Mouse (Mus musculus) E14TG2a.4 (cell line): ENCODE data around the gene Mid1.
A peak's percentile ranks its signal among the peaks of the same experiment; 100 is the strongest.

Experiments
- H3K27me3 ChIP-seq: 2 replicates; pipeline ENCODE4 v1.6.1; 2014; ENCODE audit warnings: low read length, control low read depth; ENCODE audit not compliant: insufficient read depth
- H3K36me3 ChIP-seq: 2 replicates; pipeline ENCODE4 v1.6.1; 2014; ENCODE audit warnings: low read length, control low read depth; ENCODE audit not compliant: insufficient read depth
- H3K4me1 ChIP-seq: replicated peaks from 2 replicates; pipeline ENCODE4 v1.6.1; 2014; ENCODE audit warnings: low read depth, low read length, control low read depth
- H3K4me3 ChIP-seq: replicated peaks from 2 replicates; pipeline ENCODE4 v1.5.1; 2014; ENCODE audit warnings: mild to moderate bottlenecking, low read length
- H3K9me3 ChIP-seq: 2 replicates; pipeline ENCODE4 v1.6.1; 2014; ENCODE audit warnings: low read length, control low read depth
- CTCF ChIP-seq: conservative IDR thresholded peaks from 2 replicates; pipeline ENCODE4 v1.5.1; 2014; ENCODE audit warnings: low read length
- NANOG ChIP-seq: IDR thresholded peaks from 2 replicates; pipeline ENCODE4 v1.6.1; 2014; ENCODE audit warnings: borderline replicate concordance, low read length, mixed read lengths
- POU5F1 ChIP-seq: IDR thresholded peaks from 2 replicates; pipeline ENCODE4 v1.6.1; 2014; ENCODE audit warnings: low read length, borderline replicate concordance

The Mid1 gene

DNA sequence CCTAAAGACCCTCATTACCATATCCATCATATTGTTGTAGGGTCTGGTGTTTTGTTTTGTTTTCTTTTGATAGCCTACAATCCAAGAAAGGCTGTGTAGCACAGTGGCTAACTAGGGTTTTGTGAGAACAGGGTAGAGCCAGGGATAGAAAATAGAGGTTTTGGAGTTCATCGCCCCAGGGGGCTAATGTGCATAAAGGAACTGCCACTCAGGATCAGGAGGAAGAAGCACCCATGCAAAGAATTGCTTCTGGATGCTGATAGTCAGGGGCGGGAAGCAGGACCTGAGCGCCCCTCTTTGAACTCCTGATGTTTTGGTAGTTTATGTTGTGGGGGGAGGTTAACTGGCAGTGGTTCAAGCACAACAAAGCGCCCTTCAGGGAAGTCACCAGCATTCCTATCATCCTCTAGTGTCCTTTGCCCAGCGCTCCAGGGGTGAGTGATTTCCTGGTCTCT lies 221.1 kb downstream of the Mid1 start:
- H3K36me3 ChIP-seq = no peaks in the 10 kb centered on the region
- 0 out of 2 replicates have a peak, but pooled peaks cover 5% of the 10 kb centered on the region for H3K4me1 ChIP-seq
- no peaks in the 10 kb centered on the region for H3K9me3 ChIP-seq
- H3K4me3 ChIP-seq = no peak overlapping the region
- no peaks in the 10 kb centered on the region for H3K27me3 ChIP-seq
- no peak for TF ChIP-seq CTCF
- TF ChIP-seq POU5F1 = no peak
- peak; percentile 46; the same call in 1 of the 2 replicates for TF ChIP-seq NANOG

DNA sequence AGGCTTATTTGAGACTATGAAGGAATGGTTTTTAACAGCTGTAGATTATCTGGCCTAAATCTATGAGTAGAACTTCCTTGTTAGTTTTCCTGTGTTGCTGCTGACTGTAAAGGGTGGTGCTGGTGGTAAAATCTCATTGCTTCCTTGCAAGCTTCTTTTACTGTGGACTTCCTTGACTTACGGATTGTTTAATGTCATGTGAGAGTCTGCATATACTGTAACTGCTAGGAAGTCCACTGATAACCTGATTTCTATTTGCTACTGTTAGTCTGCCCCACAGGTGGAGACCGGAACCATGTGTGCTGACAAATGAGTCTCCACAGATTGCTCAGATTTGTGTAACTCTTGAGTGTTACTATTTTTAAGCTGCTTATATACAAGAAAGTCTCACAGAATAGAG lies 224.9 kb downstream of the Mid1 start:
- Histone ChIP-seq H3K9me3 (no peaks in the 10 kb centered on the region), H3K27me3 (no peaks in the 10 kb centered on the region), H3K4me1 (0 out of 2 replicates have a peak, but pooled peaks cover 5% of the 10 kb centered on the region), H3K4me3 (no peak overlapping the region), H3K36me3 (no peaks in the 10 kb centered on the region)
- TF ChIP-seq NANOG (no peak), POU5F1 (no peak), CTCF (no peak)

DNA sequence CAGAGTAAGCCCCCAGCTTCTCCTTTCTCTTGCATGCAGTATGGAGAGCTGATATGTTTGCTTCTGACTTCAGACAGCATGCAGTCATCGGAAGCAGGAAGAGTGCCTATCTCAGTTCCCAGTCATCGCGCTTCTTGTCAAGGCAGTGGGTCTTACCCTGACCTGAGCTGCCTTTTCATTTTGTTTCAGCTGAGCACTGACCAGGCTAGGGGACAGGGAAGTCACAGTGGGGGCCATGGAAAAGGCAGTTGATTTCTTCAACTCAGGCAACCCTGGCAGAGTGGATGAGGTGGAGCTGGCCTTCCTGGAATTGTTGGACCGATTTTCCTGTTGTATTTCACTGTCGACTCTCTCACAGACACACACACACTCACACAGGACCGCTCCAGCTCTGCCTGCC lies 230.7 kb downstream of the Mid1 start:
- Histone ChIP-seq H3K27me3 (no peaks in the 10 kb centered on the region), H3K9me3 (no peaks in the 10 kb centered on the region), H3K4me1 (no peaks in the 10 kb centered on the region), H3K4me3 (no peak overlapping the region), H3K36me3 (no peaks in the 10 kb centered on the region)
- TF ChIP-seq CTCF (no peak), NANOG (no peak), POU5F1 (no peak)

DNA sequence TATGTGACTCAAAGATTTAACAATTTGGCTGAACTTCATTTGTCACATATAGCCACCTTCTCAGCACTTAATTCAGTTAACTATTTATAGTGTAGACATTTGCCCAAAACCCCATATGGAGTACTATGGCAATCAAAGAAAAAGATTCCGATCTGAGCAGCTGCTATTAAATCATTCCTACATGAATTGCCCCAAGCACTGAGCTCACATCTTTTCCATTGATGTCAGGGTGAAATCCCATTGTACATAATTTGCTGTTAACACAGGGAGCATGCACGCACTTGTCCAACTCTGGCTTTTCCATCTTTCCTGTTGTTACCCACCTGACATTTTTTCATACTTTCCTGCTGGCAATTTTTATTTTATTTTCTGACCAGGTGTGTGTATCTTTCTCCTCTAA lies 237.5 kb downstream of the Mid1 start:
- TF ChIP-seq POU5F1 (no peak), CTCF (no peak), NANOG (no peak)
- no peaks in the 10 kb centered on the region for H3K36me3 ChIP-seq

GRCm38 (mm10) chrX:169923417-169923816 lies 238.4 kb downstream of the Mid1 start:
- no peak for TF ChIP-seq CTCF
- no peak for TF ChIP-seq NANOG
- Histone ChIP-seq H3K4me3 (no peak overlapping the region), H3K36me3 (no peaks in the 10 kb centered on the region), H3K9me3 (no peaks in the 10 kb centered on the region), H3K27me3 (no peaks in the 10 kb centered on the region), H3K4me1 (no peaks in the 10 kb centered on the region; the same call in 1 of the 2 replicates)

More for the DNA sequence above, 237.5 kb downstream of the Mid1 start:
- no peaks in the 10 kb centered on the region; the same call in 1 of the 2 replicates for H3K4me1 ChIP-seq
- H3K9me3 ChIP-seq = no peaks in the 10 kb centered on the region
- H3K4me3 ChIP-seq = no peak overlapping the region
- no peaks in the 10 kb centered on the region for H3K27me3 ChIP-seq

DNA sequence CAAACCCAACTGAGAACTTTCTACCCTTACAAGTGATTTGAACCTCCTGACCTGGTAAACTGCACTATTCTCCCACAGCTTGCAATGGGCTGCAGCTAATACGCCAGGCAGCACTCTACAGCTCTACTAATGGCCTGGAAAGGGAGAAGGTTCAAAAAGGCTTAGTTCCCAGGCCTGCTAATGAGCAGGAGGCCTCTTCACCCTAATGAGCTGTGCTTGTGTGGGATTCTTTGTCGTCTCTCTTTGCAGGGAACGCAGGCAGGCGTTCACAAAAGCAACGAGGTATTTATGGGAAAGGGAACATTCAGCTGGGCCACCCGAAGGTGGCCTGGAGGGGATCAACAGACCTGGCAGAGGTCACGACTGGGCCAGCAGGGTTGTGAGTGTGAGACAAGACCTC lies 240.6 kb downstream of the Mid1 start:
- no peak overlapping the region for H3K4me3 ChIP-seq
- H3K36me3 ChIP-seq = no peaks in the 10 kb centered on the region
- no peak for TF ChIP-seq CTCF
- TF ChIP-seq POU5F1 = no peak
- no peak for TF ChIP-seq NANOG
- H3K9me3 ChIP-seq = no peaks in the 10 kb centered on the region
- H3K4me1 ChIP-seq = no peaks in the 10 kb centered on the region; the same call in 1 of the 2 replicates
- no peaks in the 10 kb centered on the region for H3K27me3 ChIP-seq

GRCm38 (mm10) chrX:169927110-169927817 lies 242.3 kb downstream of the Mid1 start:
- Histone ChIP-seq H3K36me3 (no peaks in the 10 kb centered on the region), H3K9me3 (no peaks in the 10 kb centered on the region)

DNA sequence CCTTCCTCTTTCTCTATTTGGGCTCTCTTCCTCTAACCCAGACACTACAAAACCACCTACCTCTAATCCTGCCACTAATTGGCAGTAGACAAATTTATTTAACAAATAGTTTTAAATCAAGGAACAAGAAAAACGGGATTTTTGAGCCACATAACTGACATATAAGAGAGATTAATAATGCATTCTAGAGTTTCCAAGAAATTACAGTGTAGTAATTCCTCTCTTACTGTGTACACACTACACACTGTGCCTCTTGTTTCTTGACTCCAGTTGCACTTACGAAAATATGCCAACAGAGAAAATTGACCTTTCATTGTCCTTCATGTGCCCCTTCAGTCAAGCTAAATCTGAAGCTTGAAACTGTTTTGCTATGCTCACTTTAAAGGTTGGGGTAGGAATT lies 245.9 kb downstream of the Mid1 start:
- no peak for TF ChIP-seq NANOG
- no peak for TF ChIP-seq CTCF
- no peak for TF ChIP-seq POU5F1
- no peaks in the 10 kb centered on the region for H3K27me3 ChIP-seq
- H3K4me1 ChIP-seq = no peaks in the 10 kb centered on the region; the same call in 1 of the 2 replicates
- H3K4me3 ChIP-seq = no peak overlapping the region
- no peaks in the 10 kb centered on the region for H3K9me3 ChIP-seq
- H3K36me3 ChIP-seq = no peaks in the 10 kb centered on the region

More at GRCm38 (mm10) chrX:169927110-169927817, 242.3 kb downstream of the Mid1 start:
- H3K4me3 ChIP-seq = peak overlapping the region; percentile 32
- TF ChIP-seq NANOG (no peak), POU5F1 (no peak), CTCF (no peak)
- no peaks in the 10 kb centered on the region; the same call in 1 of the 2 replicates for H3K4me1 ChIP-seq
- H3K27me3 ChIP-seq = no peaks in the 10 kb centered on the region

- Histone ChIP-seq H3K36me3 (no peaks in the 10 kb centered on the region), H3K27me3 (no peaks in the 10 kb centered on the region)
- TF ChIP-seq CTCF (no peak), POU5F1 (no peak), NANOG (no peak)
Observed at GRCm38 (mm10) chrX:169933228-169933627, 248.2 kb downstream of the Mid1 start.

More at GRCm38 (mm10) chrX:169933228-169933627, 248.2 kb downstream of the Mid1 start:
- no peak overlapping the region for H3K4me3 ChIP-seq
- H3K4me1 ChIP-seq = no peaks in the 10 kb centered on the region
- no peaks in the 10 kb centered on the region for H3K9me3 ChIP-seq
